Mouse (Mus musculus) monocyte, adult 2 months (primary cell): Measurements from ENCODE around the gene Triml2.

Experiments used
- DNase-seq, 2 experiments: peaks; one replicate each; pipeline ENCODE4 v3.0.0; 2022; ENCODE audit warnings: low spot score in 2 of 2, low read depth in 1 of 2

Triml2 gene

DNA sequence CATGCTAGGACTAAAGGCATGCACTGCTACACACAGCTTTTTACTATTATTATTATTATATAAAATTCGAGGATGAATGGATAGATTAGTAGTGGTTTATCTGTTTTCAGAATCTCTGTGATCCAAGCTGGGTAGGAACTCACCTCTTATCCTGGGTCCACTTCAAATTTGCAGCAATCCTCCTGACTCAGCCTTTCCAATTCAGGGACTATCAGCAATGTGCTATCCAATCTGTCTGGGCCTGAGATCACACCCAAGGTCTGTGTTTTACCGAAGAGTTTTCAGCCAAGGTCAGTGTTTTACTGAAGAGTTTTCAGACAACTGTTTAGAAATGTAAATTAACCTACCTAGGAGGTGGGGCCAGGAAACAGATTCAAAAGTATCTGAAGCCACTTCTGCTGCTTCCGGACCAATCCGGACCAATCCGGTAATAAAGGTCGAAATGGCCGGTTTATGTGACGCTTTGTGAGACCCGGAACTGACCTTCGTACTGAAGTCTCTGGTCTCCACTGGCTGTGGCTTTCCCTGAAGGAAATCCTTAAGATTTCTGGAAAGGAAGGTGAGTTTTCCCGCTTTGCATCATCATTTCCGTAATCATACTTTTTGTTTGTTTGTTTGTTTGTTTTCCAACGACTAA, at the start of gene Triml2:
TSS of gene Triml2 (plus strand) at position 488 of the 637 bp plus-strand sequence.
- DNase-seq = no peak

DNA sequence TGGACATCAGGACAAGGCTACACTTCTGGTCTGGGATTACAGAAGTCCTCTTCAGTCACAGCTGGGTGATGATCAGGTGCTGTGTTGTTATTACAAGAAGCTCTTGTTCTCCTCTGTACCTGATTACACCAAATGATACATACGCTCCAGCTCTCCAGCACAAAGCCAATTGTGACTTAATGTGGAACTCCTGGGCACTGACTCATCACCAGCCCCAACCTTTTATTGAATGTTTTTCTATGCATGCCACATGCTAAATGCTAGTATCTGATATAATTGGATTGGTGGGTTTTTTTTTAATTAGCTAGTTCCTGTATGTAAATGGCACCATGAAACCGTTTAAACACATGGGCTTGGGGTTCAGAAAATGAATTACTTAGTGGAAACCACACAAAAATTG, 39.0 kb upstream of the Triml2 start, which contains the start of gene Triml1:
TSS of gene Triml1 (minus strand) at position 101 of the 400 bp plus-strand sequence.
- no peak for DNase-seq

DNA sequence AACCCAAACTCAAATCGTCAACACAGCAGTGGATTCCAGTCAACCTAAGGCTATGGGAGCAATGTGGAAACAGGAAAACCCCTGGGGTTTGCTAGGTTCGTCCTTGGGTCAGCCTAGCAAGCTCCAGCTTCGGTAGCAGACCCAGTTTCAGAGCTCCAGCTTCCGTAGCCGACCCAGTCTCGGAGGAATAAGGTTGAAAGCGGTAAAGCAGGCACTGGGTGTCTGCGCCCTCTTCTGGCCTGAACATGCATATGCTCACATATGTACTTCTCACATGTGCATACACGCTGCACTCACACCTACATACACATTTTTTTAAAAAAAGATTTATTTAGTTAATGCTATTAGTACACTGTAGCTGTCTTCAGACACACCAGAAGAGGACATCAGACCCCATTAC, 31.0 kb upstream of the Triml2 start:
- DNase-seq = no peak

DNA sequence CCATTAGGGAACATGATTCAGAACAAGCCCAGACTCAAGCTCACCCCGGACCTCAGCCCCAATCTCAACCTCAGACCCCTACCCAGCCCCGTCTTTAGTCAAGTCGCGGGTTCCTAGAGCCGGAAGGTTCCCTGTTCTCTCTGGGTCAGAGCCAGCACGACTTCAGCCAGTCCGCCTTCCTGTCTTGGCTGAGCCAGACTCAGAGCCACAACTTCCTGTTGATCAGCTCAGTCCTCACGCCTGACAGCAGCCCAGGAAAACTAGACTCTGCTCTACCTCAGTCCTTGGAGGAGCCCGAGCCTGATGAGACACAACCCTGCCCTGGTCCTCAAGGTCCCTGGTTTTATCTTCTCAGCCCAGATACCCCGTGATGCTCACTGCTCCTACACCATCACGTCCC, 17.1 kb upstream of the Triml2 start:
- no peak for DNase-seq

DNA sequence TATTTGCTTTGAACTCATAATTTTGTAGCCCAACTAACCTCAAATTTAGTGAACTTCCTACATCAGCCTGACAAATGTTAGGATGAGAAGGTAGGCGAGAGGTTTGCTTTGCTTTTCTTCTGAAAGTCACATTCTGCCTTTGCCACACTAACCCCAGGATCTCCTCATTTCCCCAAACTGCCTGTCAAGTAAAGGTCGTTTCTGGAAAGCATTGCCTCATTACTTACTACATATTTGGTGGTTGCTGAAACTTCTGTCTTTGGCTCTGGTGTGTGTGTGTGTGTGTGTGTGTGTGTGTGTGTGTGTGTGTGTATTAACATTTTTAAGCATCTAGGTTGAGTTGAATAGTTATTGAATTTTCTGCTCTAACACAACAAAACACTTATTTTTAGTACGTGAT, 15.9 kb upstream of the Triml2 start:
- DNase-seq = no peak

DNA sequence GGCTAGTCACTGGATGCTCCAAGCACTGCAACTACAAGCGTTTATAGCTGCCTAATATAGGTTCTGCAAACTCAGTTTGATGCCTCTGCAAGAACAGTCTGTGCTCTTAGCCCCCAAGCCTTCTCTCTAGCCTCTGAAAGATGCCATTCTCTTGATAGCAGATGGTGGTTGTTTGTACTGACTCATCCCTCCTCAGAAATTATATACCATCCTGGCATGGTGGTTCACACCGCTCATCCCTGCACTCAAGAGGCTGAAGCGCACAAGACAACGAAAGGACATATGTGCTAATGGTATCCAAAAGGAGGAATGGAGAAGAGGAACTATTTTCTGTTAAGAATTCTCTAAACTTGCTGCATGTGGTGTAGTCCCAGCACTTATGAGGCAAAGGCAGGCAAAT, 12.3 kb upstream of the Triml2 start:
- no peak for DNase-seq

DNA sequence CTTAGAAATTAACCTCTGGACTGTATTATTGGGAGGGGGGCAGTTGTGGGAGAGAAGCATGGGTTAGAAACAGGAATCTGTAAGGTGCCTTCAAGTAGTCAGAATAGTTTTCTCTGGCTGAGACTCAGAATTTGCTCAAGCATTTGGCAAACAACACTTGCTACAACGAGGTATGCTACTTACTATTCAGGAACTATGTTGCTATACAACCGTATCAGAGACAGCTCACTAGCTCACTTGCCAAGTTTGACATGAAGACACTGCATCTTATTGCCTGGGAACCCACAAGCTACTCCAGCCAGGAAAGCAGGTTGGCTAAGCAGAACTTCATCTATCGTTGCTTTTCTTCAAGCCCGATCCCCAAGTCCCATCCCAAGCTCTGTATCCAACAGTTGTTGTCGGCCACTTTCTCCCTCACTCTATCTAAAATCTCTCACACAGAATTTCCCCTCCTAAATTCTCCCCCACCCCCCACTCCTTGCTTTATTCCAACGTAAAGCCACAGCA, 11.0 kb upstream of the Triml2 start:
- no peak for DNase-seq

DNA sequence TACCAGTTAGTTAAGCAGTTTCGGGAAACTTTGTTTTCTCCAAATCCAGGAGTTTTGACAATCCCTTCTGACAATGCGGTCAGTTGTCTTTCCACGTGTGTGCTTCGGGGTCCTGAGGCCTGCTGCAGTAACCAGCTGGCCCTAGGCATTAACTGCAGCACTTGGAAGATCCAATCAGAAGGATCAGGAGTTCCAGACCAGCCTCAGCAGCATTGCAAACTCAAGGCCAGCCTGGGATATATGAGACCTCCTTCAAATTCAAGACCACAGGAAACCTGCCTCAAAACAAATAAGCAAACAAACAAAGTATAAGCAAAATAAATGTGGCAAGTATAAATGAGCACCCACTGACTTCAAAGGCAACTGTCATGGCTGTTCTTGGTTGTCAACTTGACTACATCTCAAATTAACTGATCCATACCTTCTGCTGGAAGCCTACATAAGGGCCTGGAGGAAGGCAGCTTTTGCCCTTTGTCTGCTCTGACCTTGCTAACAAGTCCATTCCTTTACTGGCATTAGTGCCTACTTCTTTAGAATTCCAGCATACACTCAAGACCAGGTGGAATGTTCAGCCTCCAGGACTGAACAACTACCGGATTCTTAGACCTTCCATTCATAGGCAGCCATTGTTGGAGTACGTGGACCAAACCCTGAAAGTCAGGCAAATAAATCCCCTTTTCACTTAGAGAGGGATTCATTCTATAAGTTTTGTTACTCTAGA, 3.4 kb upstream of the Triml2 start:
- DNase-seq = no peak

DNA sequence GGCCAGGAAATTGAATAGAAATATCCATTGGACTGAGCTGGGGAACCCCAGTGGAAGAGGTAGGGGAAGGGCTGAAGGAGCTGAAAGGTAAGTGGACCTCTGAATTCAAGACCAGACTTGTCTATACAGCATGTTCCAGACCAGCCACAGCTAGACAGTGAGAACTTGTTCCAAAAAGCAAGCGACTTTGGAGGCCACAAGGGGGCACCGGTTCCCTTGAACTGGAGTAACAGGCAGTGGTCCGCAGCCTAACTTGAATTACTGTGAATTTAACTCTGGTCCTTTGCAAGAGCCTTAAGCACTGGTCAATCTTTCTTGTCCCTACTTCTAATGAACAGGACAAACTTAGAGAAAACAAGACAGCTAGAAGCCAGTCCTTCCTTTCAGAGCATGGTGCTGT, 2.1 kb upstream of the Triml2 start:
- no peak for DNase-seq

DNA sequence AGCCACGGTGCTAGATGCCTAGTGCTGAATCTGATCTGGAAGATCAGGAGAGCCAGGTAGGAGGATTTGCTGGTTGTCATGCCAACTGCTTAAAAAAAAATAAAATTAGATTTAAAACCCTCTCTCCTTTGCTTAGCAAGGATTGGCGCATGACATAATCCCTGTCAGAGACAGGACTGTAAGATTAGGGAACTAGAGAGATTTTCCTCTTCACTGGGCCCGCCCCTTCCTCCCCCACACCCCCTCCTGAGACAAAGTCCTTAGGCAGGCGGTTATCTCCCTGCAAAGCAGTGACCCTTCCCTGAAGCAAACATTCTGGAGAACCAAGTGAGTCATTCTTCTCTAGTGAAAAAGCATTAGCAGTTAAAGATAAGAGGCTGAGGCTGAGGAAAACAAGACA, 1.2 kb upstream of the Triml2 start:
- DNase-seq = no peak

DNA sequence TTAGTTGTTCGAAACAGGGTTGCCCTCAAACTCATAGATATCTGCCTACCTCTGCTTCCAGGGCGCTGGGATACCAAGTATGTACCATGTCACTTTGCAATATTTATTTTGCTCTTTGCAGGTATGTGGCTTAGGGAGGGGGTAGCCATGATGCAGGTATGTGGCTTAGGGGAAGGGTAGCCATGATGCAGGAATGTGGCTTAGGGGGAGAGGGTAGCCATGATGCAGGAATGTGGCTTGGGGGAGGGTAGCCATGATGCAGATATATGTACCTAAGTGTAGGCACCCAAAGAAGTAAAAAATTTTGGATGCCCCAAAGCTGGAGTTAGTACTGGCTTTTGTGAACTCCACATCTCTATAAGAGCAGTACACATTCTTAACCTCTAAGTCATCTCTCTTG, 1.9 kb downstream of the Triml2 start:
- DNase-seq = no peak

DNA sequence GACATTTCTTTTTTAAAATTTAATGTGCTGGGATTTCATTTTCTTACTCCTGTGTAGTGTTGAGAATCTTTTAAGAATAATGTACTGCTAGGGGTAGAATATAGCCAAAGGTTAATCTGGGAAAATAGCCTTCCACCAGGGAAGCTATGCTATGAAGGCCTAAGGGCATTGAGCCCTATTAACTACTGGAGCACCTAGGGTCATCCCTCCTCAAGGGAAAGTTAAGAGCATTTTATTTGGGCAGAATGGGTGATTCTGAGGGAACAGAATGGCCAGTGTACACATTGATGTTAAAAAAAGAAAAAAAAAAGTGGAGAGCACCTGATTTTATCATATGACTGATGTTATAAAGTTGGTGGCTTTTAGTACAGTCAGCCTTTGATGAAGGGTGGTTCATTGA, 35.2 kb downstream of the Triml2 start:
- DNase-seq = no peak

DNA sequence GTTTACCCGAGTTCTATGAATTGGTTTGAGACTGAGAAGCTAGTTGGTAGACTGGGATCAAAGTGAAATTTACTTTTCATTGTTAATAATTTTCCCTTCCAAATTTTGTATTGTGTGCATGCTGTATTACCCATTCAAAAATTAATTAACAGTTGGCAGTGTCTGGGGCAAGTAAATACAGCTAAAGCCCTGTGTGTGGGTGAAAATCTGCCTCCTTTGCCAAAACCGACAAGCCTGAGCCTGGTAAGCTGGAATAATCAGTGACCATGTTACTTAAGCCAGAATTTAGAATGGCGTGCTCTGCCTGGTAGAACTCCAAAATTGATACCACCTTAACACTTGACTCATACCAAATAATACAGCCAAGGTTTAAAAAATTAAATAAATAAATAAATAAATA, 63.0 kb downstream of the Triml2 start:
- DNase-seq = no peak
